Mouse (Mus musculus) CH12.LX (cell line): ENCODE measurements around the gene Olfr1346. TPM values are rescaled to one million over a fixed set of nuclear protein-coding genes. Genes with fewer than 3 reads are reported as not detected.

Experiments used
- DNase-seq: peaks from one replicate; pipeline ENCODE4 v3.0.0-alpha.2; 2013; ENCODE audit errors: extremely low read depth
- H3K27ac ChIP-seq: 2 replicates; pipeline ENCODE4 v1.5.1; 2012; ENCODE audit warnings: low read depth, mild to moderate bottlenecking, control low read depth, moderate library complexity; ENCODE audit not compliant: insufficient read depth
- H3K27me3 ChIP-seq: replicated peaks from 2 replicates; pipeline ENCODE3; 2012; ENCODE audit warnings: inconsistent platforms
- H3K36me3 ChIP-seq, 2 experiments: replicated peaks in 1 of 2; 2 replicates each; pipeline versions ENCODE3 to v1.6.1; 2012; ENCODE audit warnings: inconsistent platforms in 1 of 2, low read length in 1 of 2, mild to moderate bottlenecking in 1 of 2, mixed read lengths in 1 of 2, moderate library complexity in 1 of 2; ENCODE audit not compliant: control insufficient read depth in 1 of 2, insufficient read depth in 1 of 2
- H3K4me1 ChIP-seq, 2 experiments: 2 replicates each; pipeline ENCODE4 v1.6.1; 2012; ENCODE audit warnings: inconsistent platforms in 1 of 2, moderate library complexity in 1 of 2; ENCODE audit not compliant: insufficient read depth in 2 of 2, control insufficient read depth in 1 of 2
- H3K4me2 ChIP-seq: 2 replicates; pipeline ENCODE4 v1.6.1; 2012; ENCODE audit warnings: low read depth, mild to moderate bottlenecking, control low read depth; ENCODE audit not compliant: poor library complexity, insufficient read depth, severe bottlenecking
- H3K4me3 ChIP-seq, 3 experiments: fragments of 150-350 bp in 1 of 3; sonication (generic) in 1 of 3; replicated peaks in 1 of 3; 2 replicates each; pipeline versions ENCODE3 to v1.5.1; 2011 to 2012; ENCODE audit warnings: low read depth in 2 of 3, low read length in 2 of 3, mild to moderate bottlenecking in 2 of 3, moderate library complexity in 2 of 3, control low read depth in 1 of 3, improper control_type of control experiment in 1 of 3, inconsistent platforms in 1 of 3, mixed read lengths in 1 of 3; ENCODE audit not compliant: poor library complexity in 1 of 3
- H3K79me2 ChIP-seq: replicated peaks from 2 replicates; pipeline ENCODE4 v1.6.1; 2012; ENCODE audit warnings: mild to moderate bottlenecking, moderate library complexity; ENCODE audit not compliant: control insufficient read depth, poor library complexity, insufficient read depth, severe bottlenecking; ENCODE audit errors: extremely low read depth
- H3K9ac ChIP-seq: 2 replicates; pipeline ENCODE4 v1.6.1; 2012; ENCODE audit warnings: low read depth, mild to moderate bottlenecking, control low read depth, moderate library complexity; ENCODE audit not compliant: insufficient read depth
- H3K9me3 ChIP-seq: replicated peaks from 2 replicates; pipeline ENCODE3; 2012; ENCODE audit warnings: low read length, inconsistent platforms, mixed read lengths
- CHD1 ChIP-seq: IDR thresholded peaks from 2 replicates; pipeline ENCODE4 v1.6.1; 2012; ENCODE audit warnings: low read depth, low read length, improper control_type of control experiment, inconsistent platforms
- CHD2 ChIP-seq: IDR thresholded peaks from 2 replicates; pipeline ENCODE4 v1.6.1; 2011; ENCODE audit warnings: low read length, improper control_type of control experiment
- CTCF ChIP-seq, 2 experiments: IDR thresholded peaks in 1 of 2; conservative IDR thresholded peaks in 1 of 2; 2 replicates each; pipeline ENCODE4 v1.5.1; 2011 to 2012; ENCODE audit warnings: low read depth in 2 of 2, low read length in 2 of 2, improper control_type of control experiment in 1 of 2, inconsistent platforms in 1 of 2, mild to moderate bottlenecking in 1 of 2, moderate library complexity in 1 of 2
- E2F4 ChIP-seq: IDR thresholded peaks from 2 replicates; pipeline ENCODE4 v1.6.1; 2011; ENCODE audit warnings: low read depth, low read length, improper control_type of control experiment; ENCODE audit not compliant: insufficient replicate concordance
- ETS1 ChIP-seq: conservative IDR thresholded peaks from 2 replicates; pipeline ENCODE4 v1.6.1; 2012; ENCODE audit warnings: low read depth, mild to moderate bottlenecking, inconsistent platforms, low read length, improper control_type of control experiment, moderate library complexity
- HCFC1 ChIP-seq: IDR thresholded peaks from 2 replicates; pipeline ENCODE4 v1.6.1; 2012; ENCODE audit warnings: low read depth, mild to moderate bottlenecking, inconsistent platforms, low read length, improper control_type of control experiment
- IRF4 ChIP-seq: IDR thresholded peaks from 2 replicates; pipeline ENCODE4 v1.6.1; 2014; ENCODE audit warnings: low read depth, mild to moderate bottlenecking, inconsistent platforms, low read length, improper control_type of control experiment
- JUN ChIP-seq: IDR thresholded peaks from 2 replicates; pipeline ENCODE4 v1.6.1; 2011; ENCODE audit warnings: low read depth, mild to moderate bottlenecking, low read length, improper control_type of control experiment, moderate library complexity; ENCODE audit not compliant: insufficient read depth
- JUND ChIP-seq: conservative IDR thresholded peaks from 2 replicates; pipeline ENCODE4 v1.6.1; 2011; ENCODE audit warnings: low read depth, low read length, improper control_type of control experiment
- KAT2A ChIP-seq: IDR thresholded peaks from 2 replicates; pipeline ENCODE4 v1.6.1; 2012; ENCODE audit warnings: low read length, improper control_type of control experiment, inconsistent platforms; ENCODE audit not compliant: insufficient replicate concordance
- MXI1 ChIP-seq: IDR thresholded peaks from 2 replicates; pipeline ENCODE4 v1.6.1; 2011; ENCODE audit warnings: mild to moderate bottlenecking, low read depth, low read length, improper control_type of control experiment
- NRF1 ChIP-seq: IDR thresholded peaks from 2 replicates; pipeline ENCODE4 v1.6.1; 2014; ENCODE audit warnings: low read depth, mild to moderate bottlenecking, inconsistent platforms, low read length, improper control_type of control experiment, moderate library complexity
- PAX5 ChIP-seq: IDR thresholded peaks from 2 replicates; pipeline ENCODE4 v1.6.1; 2012; ENCODE audit warnings: low read length, inconsistent platforms, mixed read lengths
- POLR2AphosphoS2 ChIP-seq: IDR thresholded peaks from 2 replicates; pipeline ENCODE4 v1.6.1; 2011; ENCODE audit warnings: low read depth, low read length, improper control_type of control experiment
- RAD21 ChIP-seq: IDR thresholded peaks from 2 replicates; pipeline ENCODE4 v1.6.1; 2011; ENCODE audit warnings: low read depth, mild to moderate bottlenecking, low read length, improper control_type of control experiment, moderate library complexity
- SMC3 ChIP-seq: IDR thresholded peaks from 2 replicates; pipeline ENCODE4 v1.6.1; 2011; ENCODE audit warnings: low read depth, low read length, improper control_type of control experiment
- TCF12 ChIP-seq: IDR thresholded peaks from 2 replicates; pipeline ENCODE4 v1.6.1; 2014; ENCODE audit warnings: low read depth, mild to moderate bottlenecking, inconsistent platforms, low read length, improper control_type of control experiment
- UBTF ChIP-seq: IDR thresholded peaks from 2 replicates; pipeline ENCODE4 v1.6.1; 2012; ENCODE audit warnings: low read depth, mild to moderate bottlenecking, inconsistent platforms, low read length, improper control_type of control experiment, moderate library complexity
- USF1 ChIP-seq: IDR thresholded peaks from 2 replicates; pipeline ENCODE4 v1.6.1; 2014; ENCODE audit warnings: low read depth, mild to moderate bottlenecking, inconsistent platforms, low read length, improper control_type of control experiment
- USF2 ChIP-seq: conservative IDR thresholded peaks from 2 replicates; pipeline ENCODE4 v1.6.1; 2011; ENCODE audit warnings: low read depth, low read length, improper control_type of control experiment
- ZC3H11A ChIP-seq: IDR thresholded peaks from 2 replicates; pipeline ENCODE4 v1.6.1; 2012; ENCODE audit warnings: low read depth, mild to moderate bottlenecking, inconsistent platforms, low read length, improper control_type of control experiment
- ZKSCAN1 ChIP-seq: IDR thresholded peaks from 2 replicates; pipeline ENCODE4 v1.6.1; 2012; ENCODE audit warnings: low read depth, inconsistent platforms, low read length, improper control_type of control experiment, borderline replicate concordance
- ZMIZ1 ChIP-seq: IDR thresholded peaks from 2 replicates; pipeline ENCODE4 v1.6.1; 2012; ENCODE audit warnings: low read depth, mild to moderate bottlenecking, inconsistent platforms, low read length, improper control_type of control experiment
- ZNF384 ChIP-seq: IDR thresholded peaks from 2 replicates; pipeline ENCODE4 v1.6.1; 2012; ENCODE audit warnings: low read depth, low read length, improper control_type of control experiment, inconsistent platforms
- dilution Hi-C: fragments of 300-500 bp; cut with MboI; formaldehyde crosslinking; loops from 2 replicates; pipeline ENCODE4 v1.14.3; 2020; ENCODE audit warnings: low sequenced_read_pairs; ENCODE audit not compliant: extremely low pct_unique_long_range_greater_than_20kb, extremely low pct_ligation_motif_present
- in situ Hi-C: fragments of 300-500 bp; cut with MboI; formaldehyde crosslinking; loops from 3 replicates; pipeline ENCODE4 v1.14.3; 2019; ENCODE audit warnings: low sequenced_read_pairs, low pct_ligation_motif_present, low pct_unique_long_range_greater_than_20kb, mixed read lengths
- polyA plus RNA-seq: library from polyadenylated mRNA; unstranded; fragments of >175 nt; gene quantifications from 2 replicates; pipeline ENCODE4 v1.2.1, GENCODE M21; 2012; ENCODE audit warnings: low read depth; ENCODE audit not compliant: insufficient read length
- total RNA-seq, 2 experiments: library from RNA; depleted of rRNA; stranded (reverse); fragments of 300-350 nt in 1 of 2; fragments of >200 nt in 1 of 2; gene quantifications; 2 replicates each; pipeline ENCODE4 v1.2.3; 2012 to 2014

The Olfr1346 gene
- total and polyA plus RNA-seq, 3 experiments: not detected

- no peaks in the 10 kb centered on the region for H3K79me2 ChIP-seq
- no peaks in the 10 kb centered on the region for H3K36me3 ChIP-seq
- no peak overlapping the region for H3K9ac ChIP-seq
- TF ChIP-seq ZNF384: no peak
- no peak for TF ChIP-seq CTCF (conservative IDR thresholded peaks at IDR 0.05 in 1 of 2, IDR thresholded peaks at IDR 0.05 in 1 of 2; ENCODE audit: low read depth in 2 of 2, low read length in 2 of 2)
- TF ChIP-seq ZKSCAN1: no peak
- no peak for TF ChIP-seq ETS1
- TF ChIP-seq JUND: no peak
- TF ChIP-seq HCFC1: no peak
- TF ChIP-seq NRF1: no peak
- no peak for TF ChIP-seq ZC3H11A
- no peak for TF ChIP-seq MXI1
- TF ChIP-seq KAT2A: no peak
- no peak for TF ChIP-seq PAX5
- no peak for TF ChIP-seq JUN
- TF ChIP-seq CHD1: no peak
- no peak for TF ChIP-seq TCF12
- TF ChIP-seq E2F4: no peak
- no peak for TF ChIP-seq USF1
- H3K9me3 ChIP-seq: peaks cover 29% of the 10 kb centered on the region
- dilution Hi-C loops (no loop called here), in situ Hi-C loops (no loop called here)
- no peaks in the 10 kb centered on the region for H3K27me3 ChIP-seq
- H3K27ac ChIP-seq: no peak overlapping the region
- no peaks in the 10 kb centered on the region for H3K4me1 ChIP-seq
- no peak overlapping the region for H3K4me2 ChIP-seq
- no peak overlapping the region for H3K4me3 ChIP-seq
- DNase-seq: no peak
Observed at GRCm38 (mm10) chr7:6441173-6441572, 25.7 kb upstream of the Olfr1346 start.

- H3K79me2 ChIP-seq: no peaks in the 10 kb centered on the region
- H3K27me3 ChIP-seq: no peaks in the 10 kb centered on the region
- H3K36me3 ChIP-seq: no peaks in the 10 kb centered on the region
- no peak overlapping the region for H3K9ac ChIP-seq
- no peak for DNase-seq
- TF ChIP-seq USF2 (no peak), SMC3 (no peak), KAT2A (no peak), E2F4 (no peak), RAD21 (no peak), IRF4 (no peak), CHD2 (no peak), HCFC1 (no peak), POLR2AphosphoS2 (no peak), CTCF (conservative IDR thresholded peaks at IDR 0.05 in 1 of 2, IDR thresholded peaks at IDR 0.05 in 1 of 2; ENCODE audit: low read depth in 2 of 2, low read length in 2 of 2) (no peak), UBTF (no peak), ZKSCAN1 (no peak), ZMIZ1 (no peak), MXI1 (no peak)
- TF ChIP-seq, all 38 proteins: peak for 0
- peaks cover 37% of the 10 kb centered on the region for H3K9me3 ChIP-seq
- no peak overlapping the region for H3K4me2 ChIP-seq
- no peak overlapping the region for H3K27ac ChIP-seq
- in situ Hi-C loops (no loop called here), dilution Hi-C loops (no loop called here)
- H3K4me3 ChIP-seq: no peak overlapping the region
- no peaks in the 10 kb centered on the region for H3K4me1 ChIP-seq
Observed at GRCm38 (mm10) chr7:6447771-6448170, 19.1 kb upstream of the Olfr1346 start.
